Mouse (Mus musculus) midbrain, embryonic 16.5 days (tissue): ENCODE data around the gene Phf5a. TPM values are rescaled to one million over a fixed set of nuclear protein-coding genes. Genes with fewer than 3 reads are reported as not detected.

ENCODE experiments used
- ATAC-seq: fragments of 200-750 bp; cut with Nextera tagmentation; 2 replicates; pipeline ENCODE4 v1.8.0; 2017; ENCODE audit warnings: moderate TSS enrichment
- H3K27ac ChIP-seq: fragments of 300-500 bp; sonication (generic); 2 replicates; pipeline ENCODE4 v1.5.1; 2014; ENCODE audit warnings: mild to moderate bottlenecking, low read length, mixed read lengths
- H3K27me3 ChIP-seq: fragments of 300-500 bp; sonication (generic); 2 replicates; pipeline ENCODE4 v1.6.1; 2014; ENCODE audit warnings: low read depth, low read length, mixed read lengths; ENCODE audit not compliant: control insufficient read depth, insufficient read depth
- H3K36me3 ChIP-seq: fragments of 300-500 bp; sonication (generic); 2 replicates; pipeline ENCODE4 v1.6.1; 2014; ENCODE audit warnings: mild to moderate bottlenecking, low read length, moderate library complexity, mixed read lengths; ENCODE audit not compliant: control insufficient read depth, insufficient read depth
- H3K4me1 ChIP-seq: fragments of 300-500 bp; sonication (generic); 2 replicates; pipeline ENCODE4 v1.6.1; 2014; ENCODE audit warnings: mild to moderate bottlenecking, low read length, mixed read lengths; ENCODE audit not compliant: control insufficient read depth, insufficient read depth
- H3K4me2 ChIP-seq: fragments of 300-500 bp; sonication (generic); 2 replicates; pipeline ENCODE4 v1.6.1; 2014; ENCODE audit warnings: mild to moderate bottlenecking, low read length, mixed read lengths
- H3K4me3 ChIP-seq: fragments of 300-500 bp; sonication (generic); 2 replicates; pipeline ENCODE4 v1.5.1; 2014; ENCODE audit warnings: low read depth, mild to moderate bottlenecking, low read length, moderate library complexity, mixed read lengths
- H3K9ac ChIP-seq: fragments of 300-500 bp; sonication (generic); 2 replicates; pipeline ENCODE4 v1.6.1; 2014; ENCODE audit warnings: low read depth, low read length, mixed read lengths
- H3K9me3 ChIP-seq: fragments of 300-500 bp; sonication (generic); replicated peaks from 2 replicates; pipeline ENCODE4 v1.6.1; 2014; ENCODE audit warnings: mild to moderate bottlenecking, low read length, mixed read lengths; ENCODE audit not compliant: control insufficient read depth, poor library complexity, severe bottlenecking
- WGBS: fragments of 180-500 bp; shearing (Covaris S2); extraction: QIAGEN DNeasy Blood & Tissue Kit; methylation state at CpG from one replicate; pipeline ENCODE4 v1.1.7; 2014; 5-methylcytosine and 5-hydroxymethylcytosine counted together
- polyA plus RNA-seq: library from polyadenylated mRNA; unstranded; fragments of >200 nt; fragmentation: Nextera tagmentation; extraction: Ambion mirVana; gene quantifications from 2 replicates; pipeline ENCODE4 v1.2.1, GENCODE M21; 2015

The Phf5a gene
- polyA plus RNA-seq, 1 experiment from 2014 or later, result 117 TPM

DNA sequence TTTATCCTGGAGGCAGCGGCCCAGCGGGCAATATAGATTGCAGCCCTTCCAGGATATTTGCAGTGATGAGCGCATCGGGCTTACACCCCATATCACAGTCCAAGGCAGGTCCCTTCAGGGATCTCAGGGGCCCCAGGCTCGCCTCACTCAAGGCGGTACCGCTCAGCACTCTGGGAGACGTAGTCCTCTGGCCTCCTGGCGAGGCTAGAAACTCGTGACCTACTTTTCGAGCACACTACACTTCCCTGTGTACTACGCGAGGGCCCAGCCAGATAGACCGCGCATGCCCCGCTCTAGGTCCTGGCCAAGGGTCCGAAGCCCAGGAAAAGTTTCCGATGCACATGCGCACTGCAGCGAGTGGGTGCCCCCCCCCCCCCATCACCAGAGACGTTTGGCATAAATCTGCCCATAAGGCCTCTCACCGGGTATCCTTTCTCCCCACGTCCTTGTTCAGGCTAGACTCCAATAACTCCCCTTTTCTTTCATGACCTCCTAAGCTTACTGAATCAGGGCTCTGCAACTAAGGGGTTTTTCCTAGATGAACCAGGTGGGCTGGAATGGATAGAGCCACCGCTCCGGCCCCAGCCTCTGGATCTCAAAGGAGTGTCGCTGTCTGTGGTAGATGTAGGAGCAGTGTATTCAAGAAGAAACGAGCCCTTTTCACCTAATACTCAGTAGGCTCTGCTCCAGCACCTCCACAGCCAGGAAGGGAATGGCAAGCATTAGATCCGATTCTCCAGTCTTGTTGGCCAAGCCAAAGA lies 15.5 kb downstream of the Phf5a start:
- no peaks in the 10 kb centered on the region for H3K9me3 ChIP-seq
- H3K36me3 ChIP-seq, result peaks cover 5% of the 10 kb centered on the region
- ATAC-seq, result peak; percentile 89
- no peaks in the 10 kb centered on the region for H3K27me3 ChIP-seq
- peak overlapping the region; percentile 82 for H3K9ac ChIP-seq
- peak overlapping the region; percentile 62 for H3K4me2 ChIP-seq
- WGBS, result under 1% methylated on average over 28 of the region's 28 CpGs
- H3K4me1 ChIP-seq, result peaks cover 13% of the 10 kb centered on the region
- H3K4me3 ChIP-seq, result peak overlapping the region; percentile 82
- peak overlapping the region; percentile 84 for H3K27ac ChIP-seq

- Histone ChIP-seq H3K27ac (no peak overlapping the region), H3K4me2 (no peak overlapping the region), H3K4me1 (peaks cover 9% of the 10 kb centered on the region), H3K4me3 (no peak overlapping the region), H3K9ac (no peak overlapping the region), H3K36me3 (peaks cover 18% of the 10 kb centered on the region), H3K27me3 (no peaks in the 10 kb centered on the region), H3K9me3 (no peaks in the 10 kb centered on the region)
- 93% methylated on average over 7 of the region's 7 CpGs for WGBS
- ATAC-seq, result no peak
Measured at GRCm38 (mm10) chr15:81853081-81853480, 18.6 kb downstream of the Phf5a start.

GRCm38 (mm10) chr15:81852411-81853000 lies 19.2 kb downstream of the Phf5a start:
- ATAC-seq, result no peak

GRCm38 (mm10) chr15:81851375-81851774 lies 20.3 kb downstream of the Phf5a start:
- H3K27me3 ChIP-seq, result no peaks in the 10 kb centered on the region
- H3K9ac ChIP-seq, result no peak overlapping the region
- no peak for ATAC-seq
- H3K9me3 ChIP-seq, result no peaks in the 10 kb centered on the region
- no peak overlapping the region for H3K4me2 ChIP-seq
- 98% methylated on average over 15 of the region's 15 CpGs for WGBS
- no peak overlapping the region for H3K4me3 ChIP-seq
- H3K27ac ChIP-seq, result no peak overlapping the region
- peaks cover 18% of the 10 kb centered on the region for H3K36me3 ChIP-seq
- peaks cover 6% of the 10 kb centered on the region for H3K4me1 ChIP-seq

More at GRCm38 (mm10) chr15:81852411-81853000, 19.2 kb downstream of the Phf5a start:
- Histone ChIP-seq H3K4me2 (no peak overlapping the region), H3K27ac (no peak overlapping the region), H3K9ac (no peak overlapping the region), H3K4me1 (peaks cover 9% of the 10 kb centered on the region), H3K4me3 (no peak overlapping the region), H3K27me3 (no peaks in the 10 kb centered on the region), H3K36me3 (peaks cover 18% of the 10 kb centered on the region), H3K9me3 (no peaks in the 10 kb centered on the region)
- WGBS, result 96% methylated on average over 9 of the region's 9 CpGs

GRCm38 (mm10) chr15:81850718-81851117 lies 21.0 kb downstream of the Phf5a start:
- ATAC-seq, result no peak
- Histone ChIP-seq H3K4me1 (peaks cover 4% of the 10 kb centered on the region), H3K4me2 (no peak overlapping the region), H3K4me3 (no peak overlapping the region), H3K9me3 (no peaks in the 10 kb centered on the region), H3K9ac (no peak overlapping the region), H3K36me3 (peaks cover 18% of the 10 kb centered on the region), H3K27me3 (no peaks in the 10 kb centered on the region), H3K27ac (no peak overlapping the region)
- 85% methylated on average over 14 of the region's 14 CpGs for WGBS

DNA sequence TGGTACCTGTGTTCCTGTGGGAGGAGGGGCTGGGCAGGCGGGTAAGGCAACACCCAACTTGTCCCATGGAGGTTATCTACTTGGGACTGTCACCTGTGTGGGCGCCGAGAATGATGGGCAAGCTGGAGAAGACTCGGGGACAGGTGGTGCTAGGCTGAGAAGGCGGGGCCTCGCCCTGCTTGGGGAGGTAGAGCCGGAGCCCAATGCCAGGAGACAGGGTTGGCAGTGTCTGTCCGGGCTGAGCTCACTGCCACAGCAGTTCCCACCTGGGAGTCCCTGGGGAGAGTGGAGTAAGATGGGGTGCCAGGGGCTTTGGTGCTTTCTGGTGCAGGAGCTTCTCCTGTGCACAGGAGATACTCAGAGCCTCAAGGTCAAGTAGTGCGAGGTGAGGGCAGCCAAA lies 22.6 kb downstream of the Phf5a start:
- no peak overlapping the region for H3K4me2 ChIP-seq
- WGBS, result 86% methylated on average over 9 of the region's 9 CpGs
- H3K9me3 ChIP-seq, result no peaks in the 10 kb centered on the region
- peaks cover 18% of the 10 kb centered on the region for H3K36me3 ChIP-seq
- no peaks in the 10 kb centered on the region for H3K27me3 ChIP-seq
- no peak overlapping the region for H3K9ac ChIP-seq
- H3K27ac ChIP-seq, result no peak overlapping the region
- no peaks in the 10 kb centered on the region for H3K4me1 ChIP-seq
- no peak overlapping the region for H3K4me3 ChIP-seq
- ATAC-seq, result no peak

DNA sequence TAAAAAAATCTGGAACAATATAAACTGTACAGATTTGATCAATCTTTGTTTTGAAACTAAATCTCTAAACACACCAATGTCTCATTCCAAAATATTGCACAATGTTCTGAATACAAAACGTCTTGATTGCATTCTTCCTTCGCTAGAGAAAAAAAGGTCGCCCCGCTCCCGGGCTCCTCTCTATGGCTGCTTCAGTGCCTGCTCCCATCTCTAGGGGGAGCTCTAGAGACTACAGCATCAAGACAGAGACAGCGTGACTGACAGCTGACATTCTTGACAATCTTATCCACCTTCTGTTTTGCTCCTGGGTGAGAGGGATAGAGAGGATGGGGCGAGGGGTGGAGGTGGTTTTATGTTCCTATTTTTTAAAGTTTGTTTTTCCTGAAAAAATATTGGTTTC lies 23.4 kb downstream of the Phf5a start:
- Histone ChIP-seq H3K4me1 (no peaks in the 10 kb centered on the region), H3K27me3 (no peaks in the 10 kb centered on the region), H3K9ac (no peak overlapping the region), H3K4me3 (no peak overlapping the region), H3K4me2 (no peak overlapping the region), H3K9me3 (no peaks in the 10 kb centered on the region), H3K36me3 (peaks cover 18% of the 10 kb centered on the region), H3K27ac (no peak overlapping the region)
- WGBS, result 36% methylated on average over 7 of the region's 7 CpGs
- no peak for ATAC-seq

- WGBS, result 84% methylated on average over 5 of the region's 5 CpGs
- no peak for ATAC-seq
- peaks cover 18% of the 10 kb centered on the region for H3K36me3 ChIP-seq
- H3K4me3 ChIP-seq, result no peak overlapping the region
- H3K9me3 ChIP-seq, result no peaks in the 10 kb centered on the region
- H3K27ac ChIP-seq, result no peak overlapping the region
- H3K4me1 ChIP-seq, result no peaks in the 10 kb centered on the region
- no peaks in the 10 kb centered on the region for H3K27me3 ChIP-seq
- H3K9ac ChIP-seq, result no peak overlapping the region
- no peak overlapping the region for H3K4me2 ChIP-seq
Measured at GRCm38 (mm10) chr15:81847861-81848260, 23.9 kb downstream of the Phf5a start.

DNA sequence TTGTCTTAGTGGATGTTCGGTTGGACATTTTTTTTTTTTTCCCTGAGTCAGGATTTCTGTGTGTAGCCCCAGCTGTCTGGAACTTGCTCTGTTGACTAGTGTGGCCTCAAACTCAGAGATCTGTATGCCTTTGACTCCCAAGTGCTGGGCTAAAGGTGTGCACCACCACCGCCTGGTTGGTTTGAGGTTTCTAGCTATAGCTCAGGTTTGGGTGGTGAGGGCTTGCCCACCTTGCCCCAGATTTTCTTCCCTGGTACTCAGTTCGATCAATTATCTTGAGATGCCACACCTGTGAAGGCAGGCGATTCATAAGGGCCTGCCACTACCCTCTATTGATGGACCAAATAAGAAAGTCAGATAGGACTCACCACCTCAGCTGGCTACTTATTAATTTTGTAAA lies 24.6 kb downstream of the Phf5a start:
- H3K27ac ChIP-seq, result no peak overlapping the region
- H3K4me1 ChIP-seq, result no peaks in the 10 kb centered on the region
- H3K4me3 ChIP-seq, result no peak overlapping the region
- no peaks in the 10 kb centered on the region for H3K9me3 ChIP-seq
- WGBS, result 95% methylated on average over 4 of the region's 4 CpGs
- H3K27me3 ChIP-seq, result no peaks in the 10 kb centered on the region
- peaks cover 18% of the 10 kb centered on the region for H3K36me3 ChIP-seq
- no peak for ATAC-seq
- no peak overlapping the region for H3K4me2 ChIP-seq
- H3K9ac ChIP-seq, result no peak overlapping the region
